Mouse (Mus musculus) stomach, embryonic 14.5 days (tissue): ENCODE measurements at regions not wholly inside any gene's neighbourhood (a gene's known extent, or its start where the extent isn't known, plus 50 kb on each side); places are given as distances from the start of the nearest gene placed in this dataset.

Experiments used
- ATAC-seq: fragments of 200-750 bp; cut with Nextera tagmentation; 2 replicates; pipeline ENCODE4 v1.8.0; 2017; ENCODE audit warnings: low read depth, moderate TSS enrichment; ENCODE audit not compliant: insufficient number of reproducible peaks, insufficient read depth, low FRiP score
- H3K27ac ChIP-seq: fragments of 300-500 bp; sonication (generic); 2 replicates; pipeline ENCODE4 v1.5.1; 2014; ENCODE audit warnings: mild to moderate bottlenecking, low read length, moderate library complexity, mixed read lengths
- H3K27me3 ChIP-seq: fragments of 300-500 bp; sonication (generic); 2 replicates; pipeline ENCODE4 v1.6.1; 2014; ENCODE audit warnings: low read length, control low read depth, mixed read lengths; ENCODE audit not compliant: control insufficient read depth, insufficient read depth
- H3K36me3 ChIP-seq: fragments of 300-500 bp; sonication (generic); 2 replicates; pipeline ENCODE4 v1.6.1; 2014; ENCODE audit warnings: mild to moderate bottlenecking, control low read depth, low read length, moderate library complexity, mixed read lengths; ENCODE audit not compliant: control insufficient read depth, insufficient read depth
- H3K4me1 ChIP-seq: fragments of 300-500 bp; sonication (generic); 2 replicates; pipeline ENCODE4 v1.6.1; 2014; ENCODE audit warnings: low read length, control low read depth, mixed read lengths; ENCODE audit not compliant: control insufficient read depth, insufficient read depth
- H3K4me2 ChIP-seq: fragments of 300-500 bp; sonication (generic); replicated peaks from 2 replicates; pipeline ENCODE4 v1.6.1; 2014; ENCODE audit warnings: low read depth, low read length, control low read depth
- H3K4me3 ChIP-seq: fragments of 300-500 bp; sonication (generic); 2 replicates; pipeline ENCODE4 v1.5.1; 2014; ENCODE audit warnings: low read depth, low read length, control low read depth
- H3K9ac ChIP-seq: fragments of 300-500 bp; sonication (generic); replicated peaks from 2 replicates; pipeline ENCODE4 v1.6.1; 2014; ENCODE audit warnings: low read depth, mild to moderate bottlenecking, control low read depth, low read length, moderate library complexity, mixed read lengths
- H3K9me3 ChIP-seq: fragments of 300-500 bp; sonication (generic); 2 replicates; pipeline ENCODE4 v1.6.1; 2016; ENCODE audit warnings: low read depth, low read length, control low read depth; ENCODE audit not compliant: control insufficient read depth
- WGBS: fragments of 180-500 bp; shearing (Covaris S2); extraction: QIAGEN DNeasy Blood & Tissue Kit; methylation state at CpG from one replicate; pipeline ENCODE4 v1.1.7; 2014; 5-methylcytosine and 5-hydroxymethylcytosine counted together

DNA sequence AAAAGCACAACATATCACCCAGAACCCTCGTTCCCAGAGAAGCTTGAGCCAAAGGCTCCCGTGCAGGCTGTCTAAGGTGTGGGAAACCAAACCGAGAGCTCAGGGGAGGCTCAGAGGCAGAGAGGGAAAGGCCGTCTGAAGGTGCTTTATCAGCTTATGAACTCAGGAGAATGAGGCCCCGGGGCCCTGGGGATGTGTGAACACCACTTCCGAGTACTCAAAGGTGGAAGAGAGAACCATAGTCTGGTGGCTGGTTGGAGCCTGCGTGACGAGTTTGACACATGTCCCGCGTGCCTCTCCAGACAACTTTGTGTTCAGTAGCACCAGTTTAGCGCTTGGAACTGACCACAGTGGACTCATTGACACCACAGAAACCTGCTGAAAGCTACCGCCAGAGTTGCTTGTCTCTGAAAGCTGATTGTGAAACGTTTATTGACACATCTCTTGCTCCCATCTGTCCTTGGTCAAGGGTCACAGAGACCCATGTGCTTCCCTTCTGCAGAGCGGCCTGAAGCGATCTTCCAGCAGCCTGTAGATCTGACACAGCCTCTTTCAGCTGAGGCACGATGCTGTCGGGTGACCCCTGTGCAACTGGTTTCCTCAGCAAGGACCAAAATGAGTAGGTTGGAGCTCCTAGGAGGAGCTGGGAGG, 56.5 kb upstream of the Jazf1 start:
- H3K9me3 ChIP-seq: no peaks in the 10 kb centered on the region
- no peak overlapping the region for H3K27ac ChIP-seq
- no peaks in the 10 kb centered on the region for H3K27me3 ChIP-seq
- no peaks in the 10 kb centered on the region for H3K36me3 ChIP-seq
- no peak for ATAC-seq
- H3K4me3 ChIP-seq: no peak overlapping the region
- no peak overlapping the region for H3K9ac ChIP-seq
- 73% methylated on average over 17 of the region's 17 CpGs for WGBS
- H3K4me2 ChIP-seq: no peak overlapping the region
- H3K4me1 ChIP-seq: no peaks in the 10 kb centered on the region

DNA sequence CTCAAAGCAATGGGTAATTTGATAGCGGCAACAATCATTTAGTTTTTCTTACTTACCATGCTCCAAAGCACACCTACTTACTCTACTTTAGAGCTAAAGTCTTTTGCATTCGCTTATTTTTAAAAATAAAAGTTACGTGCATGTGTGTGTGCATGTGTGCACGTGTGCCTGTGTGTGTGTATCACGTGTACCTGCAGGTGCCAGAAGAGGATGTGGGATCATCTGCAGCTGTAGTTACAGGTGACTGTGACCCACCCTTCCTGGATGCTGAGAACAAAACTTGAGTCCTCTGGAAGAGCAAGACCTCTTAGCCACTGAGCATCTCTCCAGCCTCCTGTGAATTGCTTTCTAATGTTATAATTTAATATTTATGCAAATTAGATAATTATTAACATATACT, 52.0 kb upstream of the Jazf1 start:
- 94% methylated on average over 5 of the region's 5 CpGs for WGBS
- H3K4me3 ChIP-seq: no peak overlapping the region
- no peaks in the 10 kb centered on the region for H3K27me3 ChIP-seq
- no peaks in the 10 kb centered on the region for H3K36me3 ChIP-seq
- no peak overlapping the region for H3K27ac ChIP-seq
- 0 out of 2 replicates have a peak, but pooled peaks cover 4% of the 10 kb centered on the region for H3K4me1 ChIP-seq
- ATAC-seq: no peak
- H3K4me2 ChIP-seq: no peak overlapping the region
- H3K9me3 ChIP-seq: no peaks in the 10 kb centered on the region
- H3K9ac ChIP-seq: no peak overlapping the region
